Mouse (Mus musculus) left cerebral cortex, postnatal 36 days (tissue): ENCODE measurements at regions not wholly inside any gene's neighbourhood (a gene's known extent, or its start where the extent isn't known, plus 50 kb on each side); places are given as distances from the start of the nearest gene placed in this dataset.
"Not testable (repeated sequence)": the region's sequence is repeated elsewhere in the genome, so short reads cannot be mapped to it uniquely, and the experiment has no call there.

Source experiments
- DNase-seq, 2 experiments: peaks; one replicate each; pipeline ENCODE4 v3.0.0; 2021 to 2022; ENCODE audit warnings: low spot score in 2 of 2, mixed read lengths in 1 of 2
- intact Hi-C: fragments of 180-260 bp; cut with DNase I; formaldehyde crosslinking; loops from one replicate; pipeline ENCODE4 v1.15.1; 2025

- DNase-seq, result no peak
- intact Hi-C loops, result loop anchor here (5.0 to 10.0 kb wide), 4 partner anchors 88 to 910 kb away; no protein-coding TSS in a partner anchor
Measured at GRCm38 (mm10) chr3:21564847-21565485, 511.5 kb upstream of the Tbl1xr1 start.

GRCm38 (mm10) chr3:21569721-21570120 lies 506.7 kb upstream of the Tbl1xr1 start:
- DNase-seq, result peak in 1 of 2 experiments; percentile 43
- intact Hi-C loops, result loop anchor here (5.0 to 10.0 kb wide), 3 partner anchors 508 to 915 kb away; partner anchors contain the start of gene Tbl1xr1

- intact Hi-C loops, result no loop called here
- DNase-seq, result no peak
Measured at GRCm38 (mm10) chr3:21578635-21579034, 497.8 kb upstream of the Tbl1xr1 start.

GRCm38 (mm10) chr3:21582122-21582521 lies 494.3 kb upstream of the Tbl1xr1 start:
- no peak for DNase-seq
- intact Hi-C loops, result no loop called here

- no peak for DNase-seq
- intact Hi-C loops, result no loop called here
Measured at GRCm38 (mm10) chr3:21585767-21586166, 490.7 kb upstream of the Tbl1xr1 start.

- intact Hi-C loops, result no loop called here
- DNase-seq, result no peak
Measured at GRCm38 (mm10) chr3:21606846-21607245, 469.6 kb upstream of the Tbl1xr1 start.

GRCm38 (mm10) chr3:21610231-21610630 lies 466.2 kb upstream of the Tbl1xr1 start:
- intact Hi-C loops, result no loop called here
- DNase-seq, result no peak

- intact Hi-C loops, result no loop called here
- no peak for DNase-seq
Measured at GRCm38 (mm10) chr3:21621745-21622144, 454.7 kb upstream of the Tbl1xr1 start.

- intact Hi-C loops, result no loop called here
Measured at GRCm38 (mm10) chr3:21625039-21625438, 451.4 kb upstream of the Tbl1xr1 start.

GRCm38 (mm10) chr3:21626029-21626428 lies 450.4 kb upstream of the Tbl1xr1 start:
- intact Hi-C loops, result no loop called here
- DNase-seq, result peak in 1 of 2 experiments; percentile 14

More at GRCm38 (mm10) chr3:21625039-21625438, 451.4 kb upstream of the Tbl1xr1 start:
- no peak for DNase-seq

- intact Hi-C loops, DNase-seq: not testable (repeated sequence)
Measured at GRCm38 (mm10) chr3:21627048-21627447, 449.4 kb upstream of the Tbl1xr1 start.

GRCm38 (mm10) chr3:21633600-21634221 lies 442.7 kb upstream of the Tbl1xr1 start:
- peak in 1 of 2 experiments; percentile 9 for DNase-seq

GRCm38 (mm10) chr3:21634675-21635204 lies 441.7 kb upstream of the Tbl1xr1 start:
- DNase-seq, result no peak
- intact Hi-C loops, result loop anchor here (10.0 kb wide), 2 partner anchors 140 to 440 kb away; partner anchors contain the start of gene Tbl1xr1

More at GRCm38 (mm10) chr3:21633600-21634221, 442.7 kb upstream of the Tbl1xr1 start:
- intact Hi-C loops, result loop anchor here (10.0 kb wide), 2 partner anchors 139 to 441 kb away; partner anchors contain the start of gene Tbl1xr1

GRCm38 (mm10) chr3:21638886-21639285 lies 437.6 kb upstream of the Tbl1xr1 start:
- intact Hi-C loops, result loop anchor here (10.0 kb wide), 2 partner anchors 144 to 436 kb away; partner anchors contain the start of gene Tbl1xr1
- no peak for DNase-seq

- intact Hi-C loops, result loop anchor here (10.0 kb wide), 2 partner anchors 145 to 435 kb away; partner anchors contain the start of gene Tbl1xr1
- no peak for DNase-seq
Measured at GRCm38 (mm10) chr3:21639576-21639975, 436.9 kb upstream of the Tbl1xr1 start.

GRCm38 (mm10) chr3:21644086-21644485 lies 432.4 kb upstream of the Tbl1xr1 start:
- intact Hi-C loops, result no loop called here
- DNase-seq, result no peak

GRCm38 (mm10) chr3:21645268-21645667 lies 431.2 kb upstream of the Tbl1xr1 start:
- no peak for DNase-seq

GRCm38 (mm10) chr3:21649885-21650469 lies 426.5 kb upstream of the Tbl1xr1 start:
- intact Hi-C loops, result no loop called here
- no peak for DNase-seq

More at GRCm38 (mm10) chr3:21645268-21645667, 431.2 kb upstream of the Tbl1xr1 start:
- intact Hi-C loops, result no loop called here

- no peak for DNase-seq
- intact Hi-C loops, result no loop called here
Measured at GRCm38 (mm10) chr3:21655301-21655700, 421.2 kb upstream of the Tbl1xr1 start.
